Mouse (Mus musculus) layer of hippocampus, postnatal 36 days (tissue): ENCODE data around the gene Gng7. TPM values are rescaled to one million over a fixed set of nuclear protein-coding genes. Genes with fewer than 3 reads are reported as not detected.
"Not testable (repeated sequence)": the region's sequence is repeated elsewhere in the genome, so short reads cannot be mapped to it uniquely, and the experiment has no call there.

Experiments
- DNase-seq, 2 experiments: peaks; one replicate each; pipeline ENCODE4 v3.0.0; 2022
- total RNA-seq, 2 experiments: library from RNA; stranded (reverse); gene quantifications; 2 replicates each; pipeline ENCODE4 v1.2.3; 2021

The Gng7 gene
- total RNA-seq, 2 experiments from 2014 or later = 161 to 175 TPM

GRCm38 (mm10) chr10:80994621-80995020 lies 20.1 kb downstream of the Gng7 start:
- DNase-seq = no peak

DNA sequence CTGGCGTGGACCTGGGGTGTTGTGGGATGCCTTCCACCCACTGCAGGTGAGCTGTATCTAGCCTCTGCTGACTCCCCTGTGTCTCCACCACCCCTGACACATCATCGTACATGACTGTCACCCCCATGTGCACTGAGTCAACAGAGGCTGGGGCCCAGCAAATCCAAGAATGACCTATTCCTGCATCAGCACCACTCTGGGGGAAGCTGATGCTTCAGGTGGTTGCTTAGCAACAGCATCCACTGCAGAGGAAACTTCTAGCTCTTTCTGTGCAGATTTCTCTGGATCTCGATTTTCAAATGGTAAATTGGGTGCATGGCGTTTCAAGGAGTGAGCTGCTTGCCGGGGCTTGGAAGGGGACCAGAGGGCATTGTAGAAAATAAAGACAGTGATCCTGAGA lies 21.5 kb downstream of the Gng7 start:
- DNase-seq = no peak

- no peak for DNase-seq
Measured at GRCm38 (mm10) chr10:80991945-80992344, 22.8 kb downstream of the Gng7 start.

- no peak for DNase-seq
Measured at GRCm38 (mm10) chr10:80991007-80991406, 23.7 kb downstream of the Gng7 start.

- DNase-seq = no peak
Measured at GRCm38 (mm10) chr10:80990406-80990805, 24.3 kb downstream of the Gng7 start.

GRCm38 (mm10) chr10:80989854-80990253 lies 24.9 kb downstream of the Gng7 start:
- DNase-seq = not testable (repeated sequence)

- DNase-seq = no peak
Measured at GRCm38 (mm10) chr10:80989446-80989845, 25.3 kb downstream of the Gng7 start.

DNA sequence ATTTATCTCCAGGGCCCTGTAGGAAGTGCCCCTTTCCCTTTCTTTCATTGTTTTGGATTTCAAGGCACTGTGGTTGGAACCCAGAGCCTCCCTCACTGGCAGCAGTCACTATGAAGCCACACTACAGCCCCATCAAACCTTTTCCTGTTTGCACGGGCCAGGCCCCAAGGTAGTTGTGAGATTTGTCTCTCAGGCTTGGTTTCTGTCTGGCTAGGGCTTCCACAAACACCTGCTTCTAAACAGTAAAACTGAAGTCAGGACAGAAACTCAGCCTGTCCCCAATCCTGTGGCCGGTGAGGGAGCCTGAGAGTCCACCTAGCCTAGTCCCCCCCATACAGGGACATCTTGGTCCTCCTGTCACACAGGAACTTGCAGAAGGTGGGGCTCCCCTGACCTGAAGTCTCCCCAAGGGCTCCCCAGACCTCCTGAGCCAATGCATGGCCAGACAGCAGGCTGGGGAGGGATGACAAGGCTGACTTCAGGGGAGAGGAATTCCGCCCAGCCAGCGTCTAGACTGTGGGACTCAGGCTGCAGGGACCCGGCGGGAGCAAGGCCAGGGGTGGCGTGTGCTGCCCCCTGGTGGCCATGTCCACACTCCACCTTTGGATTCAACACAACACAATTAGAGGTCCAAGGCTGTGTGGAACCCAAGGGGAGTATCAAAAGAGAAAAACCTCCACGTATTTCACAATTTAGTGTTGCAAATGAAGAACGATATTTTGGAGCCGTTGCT lies 26.9 kb downstream of the Gng7 start:
- DNase-seq = peak in 1 of 2 experiments; percentile 58

DNA sequence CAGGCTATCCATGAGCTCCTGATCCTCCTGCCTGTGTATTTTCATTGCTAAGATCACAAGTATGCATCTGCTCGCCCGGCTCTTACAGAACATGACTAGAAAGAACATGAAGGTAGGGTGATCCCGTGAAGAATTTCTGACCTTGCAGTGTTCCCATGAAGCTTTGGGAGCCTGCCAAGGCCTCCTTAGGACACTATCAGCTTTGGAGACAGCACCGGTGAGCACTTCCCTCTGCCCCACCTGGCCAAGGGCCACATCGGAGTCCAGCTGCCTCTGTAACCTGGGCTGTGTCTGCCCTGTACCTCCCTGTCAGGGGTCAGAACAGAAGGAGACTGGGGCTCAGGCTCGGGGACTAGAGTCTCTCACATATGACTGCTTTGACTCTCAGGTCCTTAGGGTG lies 28.0 kb downstream of the Gng7 start:
- DNase-seq = no peak

DNA sequence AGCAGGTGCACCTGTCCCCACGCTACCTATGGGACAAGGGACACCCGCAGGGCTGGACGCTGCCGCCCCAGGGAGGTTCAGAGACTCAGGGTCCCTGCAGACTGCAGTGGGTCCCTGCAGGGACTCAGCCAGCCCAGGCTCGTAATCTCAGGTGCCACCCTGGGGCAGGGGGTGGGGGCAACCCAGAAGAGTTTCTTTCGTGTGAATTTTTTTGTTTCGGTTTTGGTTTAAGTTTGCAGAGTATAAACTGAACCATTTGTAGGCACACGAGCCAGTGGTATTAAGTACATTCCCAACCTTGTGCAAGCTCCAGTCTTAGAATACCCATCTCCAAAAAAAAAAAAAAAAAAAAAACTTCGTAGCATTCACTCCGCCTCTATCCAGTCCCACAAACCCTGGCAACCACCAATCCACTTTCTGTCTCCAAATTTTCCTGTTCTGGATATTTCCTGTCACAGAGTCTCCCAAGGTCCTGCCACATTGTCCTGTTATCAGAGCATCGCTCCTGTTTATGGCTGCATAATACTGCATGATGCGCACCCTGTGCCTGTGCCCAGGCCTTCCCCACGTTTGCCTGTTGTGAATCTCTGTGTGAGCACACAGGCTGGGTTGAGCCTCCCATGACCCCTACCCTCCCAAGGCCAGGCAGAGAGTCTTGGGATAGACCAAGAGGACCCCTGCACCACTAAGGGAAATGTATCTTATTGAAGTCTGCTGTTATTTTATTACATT lies 28.6 kb downstream of the Gng7 start:
- DNase-seq = no peak

- no peak for DNase-seq
Measured at GRCm38 (mm10) chr10:80985241-80985969, 29.3 kb downstream of the Gng7 start.

DNA sequence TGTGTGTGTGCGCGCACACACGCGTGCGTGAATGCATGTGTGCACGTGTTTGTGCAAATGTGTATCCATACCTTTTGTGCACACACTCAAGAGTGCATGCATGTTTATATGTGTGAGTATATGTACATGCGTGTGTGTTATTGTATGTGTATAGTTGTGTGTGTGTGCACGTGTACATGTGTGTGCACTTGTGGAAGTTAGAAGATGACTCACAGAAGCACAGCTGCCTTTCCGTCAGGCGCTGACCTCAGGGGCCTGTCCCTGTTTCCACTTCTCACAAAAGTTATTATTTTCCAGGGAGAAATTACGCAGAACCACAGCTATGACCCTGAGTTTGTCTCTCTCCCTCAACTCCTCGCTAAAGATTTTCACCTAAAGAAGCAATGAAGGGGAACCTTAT lies 30.5 kb downstream of the Gng7 start:
- no peak for DNase-seq

DNA sequence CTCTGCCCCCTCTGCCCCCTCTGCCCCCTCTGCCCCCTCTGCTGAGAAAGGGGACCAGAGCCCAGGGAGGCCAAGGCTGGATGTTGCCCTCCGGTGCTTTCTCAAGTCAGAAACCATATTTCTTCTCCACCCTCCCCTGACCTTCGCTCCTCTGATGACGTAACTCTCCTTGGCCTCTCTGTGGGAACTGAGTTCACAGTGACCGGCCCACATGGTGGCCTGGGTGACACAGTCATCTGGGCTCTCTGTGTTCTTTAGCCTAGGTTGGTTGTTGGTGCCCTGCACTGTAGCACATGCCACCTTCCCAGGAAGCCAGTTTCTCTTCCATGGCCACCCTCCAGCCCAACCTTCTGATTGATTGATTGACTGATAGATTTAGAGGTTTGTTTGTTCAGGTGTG lies 32.4 kb downstream of the Gng7 start:
- no peak for DNase-seq

- no peak for DNase-seq
Measured at GRCm38 (mm10) chr10:80981564-80982112, 33.1 kb downstream of the Gng7 start.

DNA sequence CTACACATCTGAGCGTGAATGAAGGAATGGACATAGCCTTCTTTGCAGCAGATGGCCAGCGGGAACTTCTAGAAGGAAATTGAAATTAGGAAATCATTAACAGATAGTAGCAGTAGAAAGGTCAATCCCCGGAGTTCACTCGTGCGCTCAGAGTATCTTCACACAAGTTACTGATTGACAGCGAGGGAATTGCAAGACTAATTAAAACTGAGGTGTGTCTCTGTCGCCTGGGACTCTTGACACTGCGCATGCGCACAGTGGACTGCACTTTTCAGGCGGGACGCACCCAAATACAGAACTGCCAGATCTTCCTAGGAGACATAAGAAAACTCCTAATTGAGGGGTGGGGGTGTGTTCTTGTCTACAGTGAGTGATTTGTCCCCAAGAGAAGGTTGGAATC lies 39.3 kb downstream of the Gng7 start:
- DNase-seq = no peak

GRCm38 (mm10) chr10:80973722-80974121 lies 41.0 kb downstream of the Gng7 start:
- no peak for DNase-seq

DNA sequence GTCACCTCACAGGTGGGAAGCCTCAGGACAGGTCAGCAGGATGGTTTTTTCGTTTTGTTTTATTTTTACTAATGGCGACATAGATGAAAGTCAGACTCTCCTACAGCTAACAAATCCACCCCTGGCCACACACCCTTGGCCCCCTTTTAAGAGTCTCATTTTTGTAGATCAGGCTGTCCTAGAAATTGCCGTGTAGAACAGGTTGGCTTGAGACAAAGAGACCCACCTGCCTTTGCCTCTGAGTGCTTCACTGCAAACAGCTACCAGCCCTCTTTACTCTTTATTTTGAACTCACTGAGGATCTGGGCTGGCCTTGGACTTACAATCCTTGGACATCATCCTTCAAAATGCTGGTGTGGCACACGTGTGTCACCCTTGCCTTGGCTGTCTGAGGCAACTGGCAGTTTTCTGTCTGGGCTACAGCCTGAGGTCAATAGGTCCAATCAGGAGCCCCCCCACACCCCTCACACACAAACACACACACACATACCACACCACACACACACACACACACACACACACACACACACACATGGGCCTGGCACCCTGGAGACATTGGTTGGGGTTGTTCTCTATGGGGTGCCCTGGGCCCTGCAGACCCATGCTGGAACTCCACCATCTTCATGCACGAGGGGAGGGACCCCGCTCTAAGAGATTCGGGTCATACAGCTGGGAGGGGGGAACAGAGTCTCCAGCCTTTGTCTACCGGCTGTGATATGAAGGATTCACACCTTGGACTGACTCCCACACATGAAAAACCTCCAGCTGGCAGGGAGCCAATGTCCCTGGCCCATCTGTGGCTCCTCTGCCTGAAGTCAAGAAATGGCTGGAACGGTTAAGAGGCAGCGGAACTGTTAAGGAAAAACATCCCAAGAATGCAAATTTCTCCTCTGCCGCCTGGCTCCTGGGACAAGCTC lies 42.4 kb downstream of the Gng7 start:
- no peak for DNase-seq

- DNase-seq = no peak
Measured at GRCm38 (mm10) chr10:80971533-80971932, 43.2 kb downstream of the Gng7 start.

- no peak for DNase-seq
Measured at GRCm38 (mm10) chr10:80970159-80970558, 44.6 kb downstream of the Gng7 start.

- no peak for DNase-seq
Measured at GRCm38 (mm10) chr10:80969298-80969697, 45.4 kb downstream of the Gng7 start.

DNA sequence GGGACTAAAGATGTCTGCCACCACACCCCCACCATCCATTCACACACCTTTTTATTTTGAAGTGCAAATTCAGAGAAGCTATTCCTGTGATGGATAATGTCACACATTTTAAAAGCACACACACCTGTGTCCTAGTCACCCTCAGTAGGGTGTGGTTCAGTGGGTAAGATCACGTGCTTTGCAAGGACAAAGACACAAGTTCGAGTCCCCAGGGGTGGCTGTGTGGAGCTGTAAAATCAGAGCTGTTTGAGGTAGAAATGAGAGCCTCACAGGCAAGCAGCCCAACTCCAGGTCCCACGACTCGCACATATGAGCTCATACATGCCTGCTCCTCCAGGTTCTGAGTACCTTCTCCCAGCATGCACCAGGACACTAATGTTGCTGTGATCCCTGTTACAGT lies 46.6 kb downstream of the Gng7 start:
- no peak for DNase-seq

GRCm38 (mm10) chr10:80967101-80967656 lies 47.6 kb downstream of the Gng7 start:
- no peak for DNase-seq
